Mouse (Mus musculus) midbrain, postnatal 0 days (tissue): ENCODE results near the gene Dhx29. TPM values are rescaled to one million over a fixed set of nuclear protein-coding genes. Genes with fewer than 3 reads are reported as not detected.

ENCODE experiments used
- ATAC-seq: fragments of 200-750 bp; cut with Nextera tagmentation; 2 replicates; pipeline ENCODE4 v1.8.0; 2017; ENCODE audit warnings: moderate number of reproducible peaks, mild to moderate bottlenecking, moderate TSS enrichment, moderate library complexity; ENCODE audit not compliant: low FRiP score
- DNase-seq: peaks from one replicate; pipeline ENCODE4 v3.0.0-alpha.2; 2015; ENCODE audit warnings: low spot score
- H3K27ac ChIP-seq: fragments of 300-500 bp; sonication (generic); 2 replicates; pipeline ENCODE4 v1.5.1; 2014; ENCODE audit warnings: low read depth, mild to moderate bottlenecking, low read length, mixed read lengths
- H3K27me3 ChIP-seq: fragments of 300-500 bp; sonication (generic); 2 replicates; pipeline ENCODE4 v1.6.1; 2014; ENCODE audit warnings: low read length, control low read depth, mixed read lengths; ENCODE audit not compliant: insufficient read depth
- H3K36me3 ChIP-seq: fragments of 300-500 bp; sonication (generic); 2 replicates; pipeline ENCODE4 v1.6.1; 2014; ENCODE audit warnings: low read length, control low read depth, mixed read lengths; ENCODE audit not compliant: insufficient read depth
- H3K4me1 ChIP-seq: fragments of 300-500 bp; sonication (generic); 2 replicates; pipeline ENCODE4 v1.6.1; 2014; ENCODE audit warnings: mild to moderate bottlenecking, control low read depth, antibody characterized with exemption, low read length, mixed read lengths; ENCODE audit not compliant: insufficient read depth
- H3K4me2 ChIP-seq: fragments of 300-500 bp; sonication (generic); 2 replicates; pipeline ENCODE4 v1.6.1; 2014; ENCODE audit warnings: low read depth, mild to moderate bottlenecking, low read length, mixed read lengths; ENCODE audit not compliant: poor library complexity, severe bottlenecking
- H3K4me3 ChIP-seq: fragments of 300-500 bp; sonication (generic); 2 replicates; pipeline ENCODE4 v1.5.1; 2014; ENCODE audit warnings: low read depth, mild to moderate bottlenecking, low read length, moderate library complexity
- H3K9ac ChIP-seq: fragments of 300-500 bp; sonication (generic); replicated peaks from 2 replicates; pipeline ENCODE4 v1.6.1; 2014; ENCODE audit warnings: mild to moderate bottlenecking, low read length, moderate library complexity, mixed read lengths; ENCODE audit not compliant: poor library complexity, severe bottlenecking
- H3K9me3 ChIP-seq: fragments of 300-500 bp; sonication (generic); 2 replicates; pipeline ENCODE4 v1.6.1; 2016; ENCODE audit warnings: low read length, control low read depth
- CTCF ChIP-seq: IDR thresholded peaks from 2 replicates; pipeline ENCODE4 v1.5.1; 2016; ENCODE audit warnings: antibody characterized with exemption, mild to moderate bottlenecking
- WGBS: fragments of 180-500 bp; shearing (Covaris S2); extraction: QIAGEN DNeasy Blood & Tissue Kit; methylation state at CpG from one replicate; pipeline ENCODE4 v1.1.7; 2014; 5-methylcytosine and 5-hydroxymethylcytosine counted together
- polyA plus RNA-seq: library from polyadenylated mRNA; unstranded; fragments of >200 nt; fragmentation: Nextera tagmentation; extraction: Ambion mirVana; gene quantifications from 2 replicates; pipeline ENCODE4 v1.2.1, GENCODE M21; 2015
- total RNA-seq: library from RNA; depleted of rRNA; stranded (reverse); fragments of >200 nt; gene quantifications from 2 replicates; pipeline ENCODE4 v1.2.3, GENCODE M21; 2014; rRNA removed

Gene Dhx29
- 18.0 and 20.7 TPM in 2 replicates for total RNA-seq
- 25.4 and 30.6 TPM in 2 replicates for polyA plus RNA-seq

DNA sequence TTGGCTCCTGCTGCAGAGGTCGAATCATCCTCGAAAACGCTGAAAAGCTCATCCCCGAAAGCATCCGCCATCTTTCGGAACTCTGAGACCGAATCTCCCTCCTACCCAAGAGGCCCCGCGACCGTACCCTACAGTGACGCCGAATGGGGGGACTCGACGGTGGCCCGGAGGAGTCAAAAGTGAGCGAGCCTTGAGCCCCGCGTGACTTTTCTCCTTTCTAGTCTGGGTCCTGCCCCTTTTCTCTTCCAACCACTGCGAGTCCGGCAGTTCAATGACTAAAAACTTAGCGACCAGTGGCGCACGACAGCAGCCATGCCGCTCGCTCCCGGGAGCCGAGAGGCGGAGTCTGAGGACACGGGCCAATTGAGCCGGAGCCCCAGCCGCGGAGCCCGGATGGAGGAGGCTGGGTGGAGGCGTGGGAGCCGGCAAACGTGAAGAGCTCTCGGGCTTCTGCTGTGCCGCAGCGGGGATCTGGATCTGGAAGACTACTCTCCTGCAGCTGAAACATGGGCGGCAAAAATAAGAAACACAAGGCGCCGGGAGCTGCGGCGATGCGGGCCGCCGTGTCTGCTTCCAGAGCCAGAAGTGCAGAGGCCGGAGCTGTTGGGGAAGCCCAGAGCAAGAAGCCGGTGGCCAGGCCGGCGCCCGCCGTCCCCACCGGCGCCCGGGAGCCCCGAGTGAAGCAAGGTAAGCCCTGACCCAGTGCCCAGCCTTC lies at the start of gene Dhx29, which contains the start of gene Mtrex:
Gene Dhx29, plus strand, starts transcription at position 168 of the 715 bp plus-strand sequence.
Gene Mtrex, minus strand, starts transcription at position 112 of the 715 bp plus-strand sequence.
- H3K9ac ChIP-seq, result peak within 1 kb of the TSS; percentile 83
- peak; percentile 20; the same call in 1 of the 2 replicates for TF ChIP-seq CTCF
- peak within 1 kb of the TSS; percentile 73 for H3K4me2 ChIP-seq
- H3K9me3 ChIP-seq, result no peaks in the 10 kb centered on the region
- H3K27ac ChIP-seq, result peak within 1 kb of the TSS; percentile 71
- peaks cover 13% of the 10 kb centered on the region for H3K36me3 ChIP-seq
- H3K27me3 ChIP-seq, result no peaks in the 10 kb centered on the region
- H3K4me3 ChIP-seq, result peak within 1 kb of the TSS; percentile 93
- H3K4me1 ChIP-seq, result peaks cover 7% of the 10 kb centered on the region; the same call in 1 of the 2 replicates
- DNase-seq, result peak; percentile 99
- WGBS, result under 1% methylated on average over 57 of the region's 57 CpGs
- ATAC-seq, result peak; percentile 99

DNA sequence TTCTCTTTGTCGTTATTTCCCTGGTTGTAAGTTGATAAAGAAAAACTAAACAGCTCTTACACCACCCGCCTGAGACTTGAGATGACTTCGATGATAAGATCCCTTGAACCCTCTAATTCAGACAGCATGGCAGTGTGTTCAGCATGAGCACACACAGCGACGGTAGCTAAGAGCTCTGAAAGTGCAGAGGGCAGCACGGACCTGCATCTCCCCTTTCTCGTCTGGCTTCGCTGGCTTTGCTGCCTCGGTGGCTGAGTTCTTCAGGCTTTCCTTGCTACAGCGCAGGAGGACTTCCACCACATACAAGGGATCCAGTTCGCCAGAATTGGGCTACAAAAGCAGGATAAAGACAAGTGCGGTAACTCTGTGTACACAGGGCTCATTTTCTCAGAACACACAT lies 40.0 kb upstream of the Dhx29 start:
- whole genome bisulfite sequencing, result 94% methylated on average over 12 of the region's 12 CpGs
- H3K36me3 ChIP-seq, result peaks cover 53% of the 10 kb centered on the region
- H3K4me3 ChIP-seq, result no peak overlapping the region

GRCm38 (mm10) chr13:112902176-112902575 lies 25.1 kb upstream of the Dhx29 start:
- no peak for DNase-seq
- Histone ChIP-seq H3K27me3 (no peaks in the 10 kb centered on the region), H3K4me3 (no peak overlapping the region), H3K4me2 (no peak overlapping the region), H3K4me1 (no peaks in the 10 kb centered on the region), H3K9me3 (no peaks in the 10 kb centered on the region), H3K27ac (no peak overlapping the region), H3K36me3 (peaks cover 43% of the 10 kb centered on the region), H3K9ac (no peak overlapping the region)
- no peak for TF ChIP-seq CTCF
- no peak for ATAC-seq
- WGBS, result 94% methylated on average over 3 of the region's 3 CpGs

More for the DNA sequence above, 40.0 kb upstream of the Dhx29 start:
- Histone ChIP-seq H3K9me3 (no peaks in the 10 kb centered on the region), H3K4me1 (no peaks in the 10 kb centered on the region), H3K4me2 (no peak overlapping the region), H3K27me3 (no peaks in the 10 kb centered on the region), H3K27ac (no peak overlapping the region), H3K9ac (no peak overlapping the region)
- DNase-seq (no peak), ATAC-seq (no peak)
- no peak for TF ChIP-seq CTCF

DNA sequence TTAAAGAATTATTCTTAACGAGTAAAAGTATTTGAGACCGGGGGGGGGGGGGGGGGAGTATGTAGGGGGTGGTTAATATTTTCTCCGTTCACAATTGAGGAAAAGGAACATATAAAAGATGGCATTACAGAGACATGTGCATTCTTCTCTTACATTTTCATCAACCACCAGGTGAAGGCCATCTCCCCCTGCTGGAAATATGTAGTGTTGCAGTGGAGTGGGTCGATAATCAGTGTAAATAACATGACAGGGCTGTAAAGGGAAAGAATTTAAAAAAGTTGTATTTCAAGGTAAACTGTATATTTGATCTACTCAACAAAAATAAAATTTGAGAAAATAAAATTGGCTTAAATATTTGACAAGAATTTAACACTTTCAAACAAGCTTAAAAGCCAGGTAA lies 17.6 kb upstream of the Dhx29 start:
- ATAC-seq, result no peak
- no peak overlapping the region for H3K4me3 ChIP-seq

GRCm38 (mm10) chr13:112910434-112910833 lies 16.8 kb upstream of the Dhx29 start:
- 93% methylated on average over 4 of the region's 4 CpGs for WGBS
- Histone ChIP-seq H3K4me3 (no peak overlapping the region), H3K27me3 (no peaks in the 10 kb centered on the region), H3K27ac (no peak overlapping the region), H3K36me3 (peaks cover 29% of the 10 kb centered on the region), H3K4me2 (no peak overlapping the region), H3K9me3 (no peaks in the 10 kb centered on the region), H3K4me1 (no peaks in the 10 kb centered on the region), H3K9ac (no peak overlapping the region)
- no peak for TF ChIP-seq CTCF
- no peak for ATAC-seq
- no peak for DNase-seq

More for the DNA sequence above, 17.6 kb upstream of the Dhx29 start:
- Histone ChIP-seq H3K27me3 (no peaks in the 10 kb centered on the region), H3K9me3 (no peaks in the 10 kb centered on the region), H3K4me1 (no peaks in the 10 kb centered on the region), H3K9ac (no peak overlapping the region), H3K36me3 (peaks cover 35% of the 10 kb centered on the region), H3K27ac (no peak overlapping the region), H3K4me2 (no peak overlapping the region)
- 69% methylated on average over 4 of the region's 4 CpGs for WGBS
- DNase-seq, result peak; percentile 56
- peak; percentile 88 for TF ChIP-seq CTCF

GRCm38 (mm10) chr13:112919141-112919865 lies 8.0 kb upstream of the Dhx29 start:
- no peak overlapping the region for H3K9ac ChIP-seq
- H3K4me1 ChIP-seq, result no peaks in the 10 kb centered on the region
- no peak for ATAC-seq
- H3K9me3 ChIP-seq, result no peaks in the 10 kb centered on the region
- no peak overlapping the region for H3K4me2 ChIP-seq
- peaks cover 14% of the 10 kb centered on the region for H3K36me3 ChIP-seq
- TF ChIP-seq CTCF, result no peak
- H3K27me3 ChIP-seq, result no peaks in the 10 kb centered on the region
- no peak overlapping the region for H3K27ac ChIP-seq
- no peak overlapping the region for H3K4me3 ChIP-seq
- 84% methylated on average over 4 of the region's 4 CpGs for WGBS
- no peak for DNase-seq
